Mouse (Mus musculus) lung, postnatal 0 days (tissue): ENCODE data around the gene Zglp1.

Experiments
- CTCF ChIP-seq: IDR thresholded peaks from 2 replicates; pipeline ENCODE4 v1.5.1; 2016; ENCODE audit warnings: antibody characterized with exemption, mild to moderate bottlenecking
- EP300 ChIP-seq: IDR thresholded peaks from 2 replicates; pipeline ENCODE4 v1.6.1; 2016; ENCODE audit warnings: antibody characterized with exemption, mild to moderate bottlenecking, control low read depth

DNA sequence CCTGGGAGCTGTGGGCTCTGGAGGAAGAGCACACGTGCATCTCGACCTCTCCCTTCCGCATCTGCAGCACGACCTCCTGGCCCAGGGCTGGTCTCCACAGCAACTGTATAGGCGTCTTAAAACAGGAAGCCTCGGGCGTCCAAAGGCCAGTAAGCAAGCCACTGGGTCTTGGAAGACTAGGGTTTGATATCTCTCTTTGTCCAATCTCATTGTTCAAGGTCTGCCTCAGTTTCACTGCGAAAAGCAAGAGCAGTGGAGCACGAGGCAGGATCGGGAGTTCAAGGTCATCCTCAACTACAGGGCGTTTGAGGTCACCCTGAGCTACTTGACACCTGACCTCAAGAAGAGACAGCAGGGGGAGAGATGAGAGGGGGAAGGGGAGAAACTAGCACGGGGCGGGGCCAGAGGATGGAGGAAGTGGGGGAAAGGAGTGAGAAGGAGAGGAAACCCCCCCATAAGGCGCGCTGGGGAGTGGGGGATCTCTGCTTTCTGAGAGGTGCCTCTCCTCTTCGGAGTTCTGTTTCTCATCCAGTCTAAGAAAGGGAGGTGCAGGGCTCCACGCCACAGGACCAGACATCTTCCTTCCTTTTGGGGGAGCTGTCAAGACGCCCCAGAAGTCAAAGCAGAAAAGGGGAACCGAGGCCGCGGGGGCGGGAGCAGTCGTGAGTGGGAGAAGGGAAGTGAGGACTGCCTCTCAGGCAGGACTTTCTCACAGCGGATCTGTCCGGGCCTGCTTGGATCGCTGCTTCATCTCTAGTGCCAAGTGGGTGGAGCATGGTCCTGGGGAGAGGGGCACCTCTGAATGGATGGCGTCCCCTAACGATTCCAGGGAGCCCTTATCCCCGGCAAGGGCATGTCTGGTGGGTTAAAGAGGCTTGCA is 52.0 kb downstream of the Zglp1 start:
- no peak for TF ChIP-seq CTCF
- TF ChIP-seq EP300 = no peak
